Mouse (Mus musculus): ENCODE measurements around the gene Cd7.
"Not testable (repeated sequence)": the region's sequence is repeated elsewhere in the genome, so short reads cannot be mapped to it uniquely, and the experiment has no call there.

The Cd7 gene

GRCm38 (mm10) chr11:121047826-121048399 lies 8.7 kb upstream of the Cd7 start:
- DNase-seq (ENCODE audit: low read depth, low spot score): peak; percentile 47

DNA sequence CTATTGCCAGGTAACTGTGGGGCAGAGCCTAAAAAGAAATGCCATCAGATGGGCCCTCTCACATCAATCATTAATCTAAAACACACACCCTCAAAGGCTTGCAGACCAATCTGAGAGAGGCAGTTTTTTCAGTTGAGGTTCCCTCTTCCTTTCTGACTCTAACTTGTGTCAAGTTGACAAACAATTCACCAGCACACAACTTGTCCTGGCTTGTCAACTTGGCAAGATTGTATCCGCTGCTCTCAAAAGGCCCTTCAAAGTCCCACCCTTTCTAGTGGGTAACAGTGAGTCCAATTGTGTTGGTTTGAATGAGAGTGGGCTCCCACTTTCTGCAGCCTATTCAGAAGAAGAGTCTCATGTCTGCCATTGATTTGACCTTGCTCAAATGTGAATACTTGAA lies 6.1 kb upstream of the Cd7 start:
- DNase-seq (ENCODE audit: low read depth, low spot score): peak; percentile 27

- DNase-seq (ENCODE audit: low read depth, low spot score): not testable (repeated sequence)
Observed at GRCm38 (mm10) chr11:121043025-121043424, 3.8 kb upstream of the Cd7 start.

- DNase-seq (ENCODE audit: low read depth, low spot score): no peak
Observed at GRCm38 (mm10) chr11:121042480-121042879, 3.3 kb upstream of the Cd7 start.

DNA sequence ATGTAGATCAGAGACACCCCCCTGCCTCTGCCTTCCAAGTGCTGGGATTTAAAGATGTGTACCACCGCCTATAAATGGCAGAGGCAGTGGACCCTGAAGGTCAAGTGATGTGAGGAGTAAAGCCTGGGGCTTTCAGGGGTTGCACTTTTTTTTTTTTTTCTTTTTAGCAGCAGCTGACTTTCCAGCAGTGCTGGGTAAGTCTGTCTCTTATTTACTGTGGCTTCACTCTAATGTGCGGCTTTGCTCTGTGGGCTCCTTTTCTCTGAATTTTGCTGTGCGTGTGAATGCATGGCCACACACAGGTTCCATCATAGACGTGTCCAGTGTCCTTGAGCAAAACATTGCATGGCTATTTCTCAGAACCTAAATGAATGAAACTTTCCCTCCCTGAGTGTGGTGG lies 2.4 kb upstream of the Cd7 start:
- no peak for DNase-seq (ENCODE audit: low read depth, low spot score)

- peak; percentile 90 for DNase-seq (ENCODE audit: low read depth, low spot score)
Observed at GRCm38 (mm10) chr11:121041212-121041611, 2.0 kb upstream of the Cd7 start.

DNA sequence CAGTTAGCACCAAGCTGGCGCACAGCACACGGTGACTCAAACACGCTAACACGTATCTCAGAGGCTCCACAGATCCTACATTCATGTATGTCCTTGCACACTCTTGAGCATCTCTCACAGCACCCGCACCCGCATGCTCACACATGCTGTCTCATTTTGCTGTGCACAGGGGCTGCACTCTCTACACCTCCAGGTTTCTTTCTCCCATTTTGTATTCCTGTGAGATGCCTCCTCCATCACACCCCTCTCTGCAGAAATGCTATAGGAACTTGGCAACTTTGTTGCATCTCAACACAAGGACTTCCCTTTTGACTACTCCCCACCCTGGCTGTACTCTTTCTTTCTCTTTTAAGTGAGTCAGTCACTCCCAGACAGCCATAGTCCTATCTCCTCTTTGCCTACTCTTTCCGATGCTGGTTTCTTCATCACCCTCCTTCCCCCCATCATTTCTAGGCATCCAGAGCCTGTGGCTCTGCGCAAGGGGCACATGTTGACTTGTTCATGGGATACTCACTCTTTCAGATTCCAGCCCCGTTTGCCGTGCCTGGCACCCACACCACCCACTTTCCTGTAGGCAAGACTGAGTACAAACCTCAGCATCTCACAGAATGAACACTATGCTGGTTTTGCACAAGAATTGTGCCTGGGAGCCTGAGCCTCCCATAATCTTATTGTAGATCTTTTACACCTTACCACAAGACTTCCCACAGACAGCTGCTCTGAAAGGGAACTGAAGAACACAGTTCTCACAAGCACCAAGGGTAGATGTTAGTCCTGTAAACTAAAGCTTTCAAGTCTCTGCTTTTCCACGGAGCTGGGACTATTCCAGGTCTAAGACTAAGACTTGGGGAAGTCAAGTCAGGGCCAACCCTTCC lies 615 bp downstream of the Cd7 start:
- no peak for DNase-seq (ENCODE audit: low read depth, low spot score)

DNA sequence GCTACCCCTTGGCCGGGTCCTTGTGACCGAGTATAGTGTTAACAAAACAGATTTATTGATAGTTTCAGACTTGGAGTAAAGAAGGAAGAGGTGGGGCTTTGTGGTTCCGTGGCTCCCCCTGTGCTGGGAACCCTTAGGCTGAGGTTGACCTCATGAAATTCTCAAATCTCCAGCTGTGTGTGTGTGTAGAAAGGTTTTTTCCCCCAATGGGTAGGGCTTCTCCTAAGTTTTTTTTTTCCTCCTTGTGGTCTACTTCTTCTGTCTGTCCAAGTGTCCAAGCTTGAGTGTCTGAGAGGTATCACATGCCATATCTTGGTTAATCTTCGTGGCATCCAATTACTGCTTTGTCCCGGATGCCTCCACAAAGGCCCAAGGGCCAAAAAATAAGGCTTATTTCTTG lies 6.1 kb downstream of the Cd7 start:
- no peak for DNase-seq (ENCODE audit: low read depth, low spot score)

- DNase-seq (ENCODE audit: low read depth, low spot score): no peak
Observed at GRCm38 (mm10) chr11:121027259-121027658, 12.0 kb downstream of the Cd7 start.

DNA sequence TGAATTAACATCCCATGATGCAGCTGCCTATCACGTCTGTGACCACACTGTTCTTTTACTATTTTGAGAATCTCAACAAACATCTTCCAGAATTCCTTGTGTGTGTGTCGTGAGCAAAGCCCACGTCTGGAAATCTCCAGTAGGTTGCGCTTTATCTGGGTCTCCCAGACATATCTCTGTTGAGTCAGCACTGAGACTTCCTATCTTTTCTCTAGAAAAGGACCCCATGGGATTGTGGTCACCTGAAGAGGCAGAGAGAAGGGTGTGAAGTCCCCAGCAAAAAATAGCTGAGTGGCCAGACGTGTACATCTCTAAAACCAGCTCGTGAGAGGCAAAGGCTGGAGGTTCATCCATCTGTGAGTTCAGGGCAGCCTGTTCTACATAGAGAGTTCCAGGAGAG lies 15.1 kb downstream of the Cd7 start:
- no peak for DNase-seq (ENCODE audit: low read depth, low spot score)

DNA sequence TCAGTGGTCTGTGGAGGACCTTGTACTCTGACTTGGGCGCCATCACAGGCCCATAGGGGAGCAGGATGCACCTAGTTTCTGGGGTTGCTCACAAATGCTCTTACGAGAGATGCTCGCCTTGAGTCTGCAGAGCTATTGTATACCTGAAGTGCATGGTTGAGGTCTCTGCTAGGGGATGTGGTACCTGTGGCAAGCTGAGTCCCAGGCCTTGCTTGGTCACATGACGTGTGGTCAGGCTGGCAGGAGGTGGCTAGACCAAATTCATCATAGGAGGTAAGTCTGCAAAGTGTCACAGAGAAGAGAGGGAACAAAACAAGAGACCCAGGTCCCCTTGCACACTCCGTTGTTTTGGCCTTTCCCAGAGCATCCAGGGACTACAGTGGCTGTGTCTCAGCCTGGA lies 19.7 kb downstream of the Cd7 start:
- DNase-seq (ENCODE audit: low read depth, low spot score): no peak

DNA sequence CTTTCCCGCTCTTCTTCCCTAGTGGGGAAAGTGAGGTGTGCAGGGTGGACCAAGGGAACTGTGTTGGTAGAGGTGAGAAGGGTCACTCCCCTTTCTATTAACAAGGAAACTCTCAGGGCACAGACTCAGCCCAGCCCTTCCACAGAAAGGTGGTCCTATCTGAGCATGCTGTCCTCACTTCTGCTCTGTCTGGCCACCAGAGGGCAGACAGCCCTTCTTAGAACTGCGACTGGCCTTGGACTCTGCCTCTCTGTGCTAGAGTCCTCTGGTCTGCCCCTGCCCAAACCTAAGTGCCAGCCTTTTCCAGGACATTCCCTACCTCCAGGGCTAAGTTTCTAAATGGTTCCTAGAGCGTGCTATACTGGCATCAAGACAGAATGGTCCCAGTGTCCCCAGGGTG lies 21.5 kb downstream of the Cd7 start:
- peak; percentile 67 for DNase-seq (ENCODE audit: low read depth, low spot score)

GRCm38 (mm10) chr11:121015472-121015871 lies 23.7 kb downstream of the Cd7 start:
- no peak for DNase-seq (ENCODE audit: low read depth, low spot score)

GRCm38 (mm10) chr11:121014896-121015300 lies 24.3 kb downstream of the Cd7 start:
- peak; percentile 63 for DNase-seq (ENCODE audit: low read depth, low spot score)

DNA sequence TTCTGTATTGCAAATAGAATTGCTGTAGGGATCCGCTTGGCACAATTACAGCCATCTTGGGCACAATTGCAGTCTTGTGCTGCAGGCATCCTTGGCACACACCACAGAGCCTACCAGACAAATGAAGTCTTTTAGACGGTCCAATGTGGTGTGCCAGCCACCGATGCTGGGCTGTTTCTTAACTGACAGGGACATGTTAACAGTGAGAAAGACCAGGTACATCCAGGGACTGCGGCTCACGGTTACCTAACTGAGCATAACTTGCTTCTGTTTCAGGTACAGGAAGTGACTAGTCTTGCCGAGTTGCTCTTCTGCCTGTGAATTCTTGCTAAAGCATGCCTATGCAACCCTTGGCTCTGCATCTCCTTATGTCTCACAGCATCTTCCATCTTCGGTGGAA lies 25.6 kb downstream of the Cd7 start:
- DNase-seq (ENCODE audit: low read depth, low spot score): no peak

GRCm38 (mm10) chr11:121010044-121010755 lies 29.0 kb downstream of the Cd7 start:
- no peak for DNase-seq (ENCODE audit: low read depth, low spot score)

DNA sequence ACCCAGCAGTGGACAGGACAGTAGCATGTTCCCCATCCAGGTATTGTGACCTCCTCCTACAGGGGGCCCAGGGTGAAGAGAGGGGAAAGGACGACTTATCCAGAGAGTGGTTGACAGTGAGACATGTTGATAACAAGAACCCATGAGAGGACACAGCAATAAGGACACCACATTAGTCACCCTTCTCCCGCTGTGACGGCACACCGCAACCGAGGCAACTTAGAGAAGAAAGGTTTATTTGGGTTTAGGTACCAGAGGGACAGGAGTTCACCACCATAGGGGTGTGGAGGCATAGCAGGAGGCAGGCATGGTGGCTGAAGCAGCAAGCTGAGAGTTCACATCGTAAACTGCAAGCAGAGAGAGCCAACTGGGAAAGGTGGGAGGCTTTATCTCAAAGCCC lies 33.0 kb downstream of the Cd7 start:
- no peak for DNase-seq (ENCODE audit: low read depth, low spot score)

DNA sequence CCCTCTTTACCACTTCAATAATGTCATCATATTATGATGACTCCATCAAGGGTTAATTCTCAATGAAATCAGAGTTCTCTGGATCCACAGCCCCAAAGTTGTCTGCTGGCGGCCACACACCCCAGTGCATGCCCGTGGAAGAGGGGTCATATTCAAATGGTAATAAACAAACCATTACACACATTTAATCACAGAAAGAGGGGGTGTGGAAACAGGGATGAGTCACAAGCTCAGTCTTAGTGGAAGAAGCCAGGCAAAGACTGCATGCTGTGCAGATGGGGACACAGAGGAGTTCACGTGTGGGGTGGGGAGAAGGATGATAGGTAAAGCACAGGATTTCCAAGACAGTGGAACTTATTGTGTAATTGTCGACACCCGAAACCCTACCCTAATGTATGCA lies 34.9 kb downstream of the Cd7 start:
- DNase-seq (ENCODE audit: low read depth, low spot score): no peak

DNA sequence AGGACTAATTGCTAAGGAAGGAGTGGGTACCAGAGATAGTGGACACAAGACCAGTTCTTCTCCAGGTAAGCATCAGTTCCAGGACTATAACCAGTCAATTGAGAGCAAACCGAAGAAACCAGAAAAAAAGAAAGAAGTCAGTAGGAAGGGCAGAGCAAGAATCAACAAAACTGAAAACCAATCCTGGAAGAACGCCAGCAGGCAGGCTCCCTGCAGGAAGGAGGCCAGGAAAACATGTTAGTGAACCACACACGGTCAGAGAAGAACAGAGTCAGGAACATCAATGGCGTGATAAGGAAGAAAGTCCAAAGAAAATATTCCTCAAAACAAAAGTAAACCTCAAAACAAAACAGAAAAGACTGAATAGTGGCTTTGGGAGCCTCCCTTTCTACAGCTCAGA lies 37.3 kb downstream of the Cd7 start:
- DNase-seq (ENCODE audit: low read depth, low spot score): no peak

DNA sequence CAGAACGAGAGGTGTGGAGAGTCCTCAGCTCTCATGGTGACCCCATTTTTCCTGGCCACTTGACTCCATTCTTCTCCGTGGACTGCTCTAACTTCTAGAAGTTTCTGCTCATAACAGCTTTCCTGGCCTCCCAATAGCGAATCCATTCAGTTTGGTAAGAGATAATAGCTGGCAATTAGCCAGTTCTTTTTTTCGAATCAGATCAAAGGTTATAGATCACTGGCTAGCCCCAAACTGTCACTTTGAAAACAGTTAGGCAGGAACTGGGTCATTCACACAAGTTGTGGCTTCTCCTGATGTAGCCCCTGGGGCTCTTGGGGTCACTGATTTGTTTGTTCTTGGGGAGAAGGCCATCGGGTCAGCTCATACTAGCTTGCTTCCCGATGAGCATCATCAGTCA lies 44.5 kb downstream of the Cd7 start:
- DNase-seq (ENCODE audit: low read depth, low spot score): no peak

GRCm38 (mm10) chr11:120993586-120993985 lies 45.6 kb downstream of the Cd7 start:
- DNase-seq (ENCODE audit: low read depth, low spot score): no peak

GRCm38 (mm10) chr11:120993080-120993479 lies 46.1 kb downstream of the Cd7 start:
- DNase-seq (ENCODE audit: low read depth, low spot score): no peak

GRCm38 (mm10) chr11:120991791-120992190 lies 47.4 kb downstream of the Cd7 start:
- DNase-seq (ENCODE audit: low read depth, low spot score): no peak
